Mouse (Mus musculus) intestine, embryonic 14.5 days (tissue): ENCODE measurements at regions not wholly inside any gene's neighbourhood (a gene's known extent, or its start where the extent isn't known, plus 50 kb on each side); places are given as distances from the start of the nearest gene placed in this dataset.

Experiments
- ATAC-seq: fragments of 200-750 bp; cut with Nextera tagmentation; replicated peaks from 2 replicates; pipeline ENCODE4 v1.8.0; 2017; ENCODE audit warnings: low read depth, moderate number of reproducible peaks, moderate TSS enrichment, moderate library complexity; ENCODE audit not compliant: low FRiP score, low TSS enrichment
- DNase-seq: peaks from one replicate; pipeline ENCODE4 v3.0.0-alpha.2; 2018; ENCODE audit warnings: low spot score
- H3K27ac ChIP-seq: fragments of 300-500 bp; sonication (generic); 2 replicates; pipeline ENCODE4 v1.5.1; 2014; ENCODE audit warnings: low read depth, mild to moderate bottlenecking, control low read depth
- H3K27me3 ChIP-seq: fragments of 300-500 bp; sonication (generic); replicated peaks from 2 replicates; pipeline ENCODE4 v1.6.1; 2014; ENCODE audit warnings: low read length, control low read depth; ENCODE audit not compliant: control insufficient read depth, insufficient read depth
- H3K36me3 ChIP-seq: fragments of 300-500 bp; sonication (generic); 2 replicates; pipeline ENCODE4 v1.6.1; 2014; ENCODE audit warnings: low read length, control low read depth; ENCODE audit not compliant: control insufficient read depth, insufficient read depth
- H3K4me1 ChIP-seq: fragments of 300-500 bp; sonication (generic); replicated peaks from 2 replicates; pipeline ENCODE4 v1.6.1; 2014; ENCODE audit warnings: low read length, control low read depth, mixed read lengths; ENCODE audit not compliant: control insufficient read depth, insufficient read depth
- H3K4me2 ChIP-seq: fragments of 300-500 bp; sonication (generic); 2 replicates; pipeline ENCODE4 v1.6.1; 2014; ENCODE audit warnings: low read length
- H3K4me3 ChIP-seq: fragments of 300-500 bp; sonication (generic); 2 replicates; pipeline ENCODE4 v1.5.1; 2014; ENCODE audit warnings: low read depth, low read length, control low read depth, mixed read lengths
- H3K9ac ChIP-seq: fragments of 300-500 bp; sonication (generic); 2 replicates; pipeline ENCODE4 v1.6.1; 2014; ENCODE audit warnings: mild to moderate bottlenecking, low read length
- H3K9me3 ChIP-seq: fragments of 300-500 bp; sonication (generic); 2 replicates; pipeline ENCODE4 v1.6.1; 2016; ENCODE audit warnings: low read length, control low read depth; ENCODE audit not compliant: control insufficient read depth
- whole genome bisulfite sequencing: fragments of 180-500 bp; shearing (Covaris S2); extraction: QIAGEN DNeasy Blood & Tissue Kit; methylation state at CpG from one replicate; pipeline ENCODE4 v1.1.7; 2014; 5-methylcytosine and 5-hydroxymethylcytosine counted together

DNA sequence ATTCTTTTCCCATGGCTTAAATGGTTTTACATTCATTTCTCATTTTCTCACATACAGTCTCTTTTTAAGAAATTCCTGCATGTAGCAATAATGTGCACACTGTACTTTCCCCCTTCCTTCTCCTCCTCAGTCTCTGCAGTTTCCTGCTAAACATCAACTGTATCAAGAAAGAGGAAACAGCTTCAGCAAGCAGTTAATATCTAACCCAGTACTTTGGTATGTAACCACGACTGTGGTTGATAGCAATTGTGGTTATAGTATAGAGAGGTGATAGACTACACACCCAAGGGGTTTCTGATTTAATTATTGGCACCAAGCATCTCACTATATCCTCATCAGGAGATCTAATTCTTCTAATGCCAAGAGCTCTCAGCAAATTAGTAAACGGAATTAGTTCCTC is 52.8 kb upstream of the Eci2 start:
- Histone ChIP-seq H3K9me3 (no peaks in the 10 kb centered on the region), H3K4me3 (no peak overlapping the region), H3K4me2 (no peak overlapping the region), H3K27me3 (no peaks in the 10 kb centered on the region), H3K36me3 (no peaks in the 10 kb centered on the region), H3K4me1 (no peaks in the 10 kb centered on the region), H3K9ac (no peak overlapping the region), H3K27ac (no peak overlapping the region)
- no peak for DNase-seq
- ATAC-seq, result no peak
- WGBS, result 61% methylated on average over 2 of the region's 2 CpGs

DNA sequence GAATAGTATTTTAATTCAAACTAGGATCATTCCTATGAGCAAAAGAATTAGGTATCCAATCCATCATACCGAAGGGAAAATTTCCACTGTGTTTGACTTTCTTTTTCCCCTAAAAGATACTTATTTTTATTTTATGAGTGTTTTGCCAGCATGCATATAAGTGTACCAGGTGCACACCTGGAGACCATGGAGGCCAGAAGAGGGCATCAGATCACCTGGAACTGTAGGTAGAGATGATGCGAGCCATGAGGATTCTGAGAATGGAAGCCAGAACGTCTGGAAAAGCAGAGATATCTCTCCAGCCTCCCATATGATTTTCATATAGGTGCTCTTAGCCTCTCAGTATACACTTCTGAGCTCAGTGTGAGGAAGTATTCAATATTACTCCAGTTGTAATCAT is 58.5 kb upstream of the Eci2 start:
- no peak overlapping the region for H3K27ac ChIP-seq
- DNase-seq, result no peak
- H3K9ac ChIP-seq, result no peak overlapping the region
- H3K9me3 ChIP-seq, result no peaks in the 10 kb centered on the region
- no peak overlapping the region for H3K4me2 ChIP-seq
- no peaks in the 10 kb centered on the region for H3K36me3 ChIP-seq
- no peak for ATAC-seq
- no peaks in the 10 kb centered on the region for H3K27me3 ChIP-seq
- 64% methylated on average over 3 of the region's 3 CpGs for WGBS
- no peak overlapping the region for H3K4me3 ChIP-seq
- no peaks in the 10 kb centered on the region for H3K4me1 ChIP-seq

DNA sequence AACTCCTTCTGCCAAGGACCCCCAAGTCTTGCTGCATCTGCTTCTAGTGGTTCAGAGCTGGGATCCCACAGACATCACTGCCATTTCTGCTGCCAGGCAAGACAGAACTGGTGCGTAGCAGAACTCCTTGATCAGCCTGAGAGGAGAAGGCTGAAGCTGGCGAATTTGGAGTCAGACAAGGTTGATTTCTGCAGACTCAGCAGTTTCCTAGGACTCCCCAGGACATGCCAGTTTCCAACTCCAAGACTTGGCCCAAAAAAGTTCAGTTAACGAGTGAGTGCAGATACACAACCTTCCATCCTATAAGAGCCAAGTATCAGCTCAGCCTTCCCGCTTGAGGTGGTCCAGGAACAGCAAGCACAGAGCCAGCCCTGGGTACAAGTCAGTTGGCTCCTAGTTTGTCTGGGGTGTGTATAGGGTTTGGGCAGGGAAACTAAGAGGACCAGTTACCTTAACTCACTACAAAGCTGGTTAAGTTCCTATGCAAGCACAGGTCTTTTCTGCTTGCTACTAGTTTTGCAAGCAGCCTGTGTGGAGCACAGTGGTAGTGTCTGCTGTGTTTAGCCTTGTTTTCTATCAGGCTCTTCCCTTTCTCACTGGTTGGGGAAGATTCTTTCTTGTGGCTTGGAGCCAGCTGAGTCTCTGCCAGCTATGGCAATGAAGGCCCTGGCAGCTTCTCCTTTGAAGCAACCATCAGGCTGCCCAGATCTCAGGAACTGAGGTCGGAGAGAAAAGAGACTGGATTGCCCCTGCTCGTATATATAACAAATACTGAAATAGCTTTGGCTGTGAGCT is 60.5 kb upstream of the Eci2 start:
- WGBS, result 80% methylated on average over 6 of the region's 6 CpGs
- Histone ChIP-seq H3K4me3 (no peak overlapping the region), H3K4me2 (no peak overlapping the region), H3K9me3 (no peaks in the 10 kb centered on the region), H3K27me3 (no peaks in the 10 kb centered on the region), H3K27ac (no peak overlapping the region), H3K9ac (no peak overlapping the region), H3K4me1 (no peaks in the 10 kb centered on the region), H3K36me3 (no peaks in the 10 kb centered on the region)
- DNase-seq (no peak), ATAC-seq (no peak)

DNA sequence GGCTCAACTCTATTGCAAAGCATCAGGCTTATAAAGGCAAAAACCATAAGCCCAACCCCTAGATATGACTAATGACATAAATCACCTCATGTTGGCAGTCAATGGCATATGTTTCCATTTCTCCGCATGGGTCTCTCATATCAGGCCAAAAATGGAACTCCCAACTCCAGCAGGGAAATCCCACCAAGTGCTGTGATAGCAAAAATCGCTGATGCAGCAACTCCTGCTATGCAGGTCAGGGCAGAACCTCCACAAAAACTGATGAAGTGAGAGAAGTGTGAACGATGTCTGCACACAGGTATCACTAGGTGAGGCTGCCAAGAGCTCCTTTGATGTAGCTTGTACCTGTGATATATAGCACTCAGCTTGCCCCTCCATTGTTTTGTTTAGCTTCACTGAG is 64.3 kb upstream of the Eci2 start:
- no peak for DNase-seq
- Histone ChIP-seq H3K36me3 (no peaks in the 10 kb centered on the region), H3K4me2 (no peak overlapping the region), H3K27ac (no peak overlapping the region), H3K9me3 (no peaks in the 10 kb centered on the region), H3K27me3 (no peaks in the 10 kb centered on the region), H3K9ac (no peak overlapping the region), H3K4me3 (no peak overlapping the region), H3K4me1 (no peaks in the 10 kb centered on the region)
- WGBS, result 85% methylated on average over 3 of the region's 3 CpGs
- no peak for ATAC-seq

DNA sequence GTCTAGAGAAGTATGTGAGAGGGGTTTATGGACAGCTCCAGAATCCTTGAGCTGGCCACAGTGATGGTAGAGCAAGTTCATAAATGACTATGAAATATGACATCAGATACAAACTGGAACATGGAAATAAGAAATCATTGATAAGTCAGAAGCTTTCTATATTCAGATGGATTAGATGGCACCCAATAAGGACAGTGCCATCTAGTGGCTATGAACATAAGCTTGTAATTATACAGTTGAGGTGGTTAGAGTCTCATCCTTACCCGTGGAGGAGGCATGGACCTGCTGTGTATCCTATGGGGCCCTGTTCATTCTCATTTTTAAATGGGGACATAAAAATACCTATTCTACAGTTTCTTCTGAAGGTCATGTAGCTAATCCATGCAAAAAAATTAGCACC is 92.9 kb upstream of the Eci2 start:
- no peak for DNase-seq
- Histone ChIP-seq H3K27ac (no peak overlapping the region), H3K4me1 (no peaks in the 10 kb centered on the region), H3K27me3 (no peaks in the 10 kb centered on the region), H3K9ac (no peak overlapping the region), H3K36me3 (no peaks in the 10 kb centered on the region), H3K4me3 (no peak overlapping the region), H3K9me3 (no peaks in the 10 kb centered on the region), H3K4me2 (no peak overlapping the region)
- 25% methylated on average over 1 of the region's 1 CpGs for WGBS
- no peak for ATAC-seq

DNA sequence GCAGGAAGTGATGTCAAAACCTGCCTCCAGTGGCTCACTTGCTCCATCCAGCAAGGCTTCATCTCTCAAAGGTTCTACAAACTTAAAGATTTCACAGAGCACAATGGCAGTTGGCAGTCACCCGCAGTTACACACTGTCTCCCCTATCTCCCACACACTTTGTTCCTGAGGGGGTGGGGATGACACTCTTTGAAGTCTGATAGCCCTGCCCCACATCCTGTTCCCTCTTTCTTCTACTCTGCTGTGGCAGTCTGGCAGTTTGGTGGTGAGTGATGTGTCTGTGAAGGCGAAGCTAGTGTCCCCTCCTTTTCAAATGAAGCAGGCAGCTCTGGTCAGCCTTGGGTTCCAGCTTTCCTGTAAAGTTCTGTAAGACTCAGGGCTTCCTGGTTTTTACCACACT is 102.6 kb upstream of the Eci2 start:
- ATAC-seq, result no peak
- 32% methylated on average over 2 of the region's 2 CpGs for WGBS

DNA sequence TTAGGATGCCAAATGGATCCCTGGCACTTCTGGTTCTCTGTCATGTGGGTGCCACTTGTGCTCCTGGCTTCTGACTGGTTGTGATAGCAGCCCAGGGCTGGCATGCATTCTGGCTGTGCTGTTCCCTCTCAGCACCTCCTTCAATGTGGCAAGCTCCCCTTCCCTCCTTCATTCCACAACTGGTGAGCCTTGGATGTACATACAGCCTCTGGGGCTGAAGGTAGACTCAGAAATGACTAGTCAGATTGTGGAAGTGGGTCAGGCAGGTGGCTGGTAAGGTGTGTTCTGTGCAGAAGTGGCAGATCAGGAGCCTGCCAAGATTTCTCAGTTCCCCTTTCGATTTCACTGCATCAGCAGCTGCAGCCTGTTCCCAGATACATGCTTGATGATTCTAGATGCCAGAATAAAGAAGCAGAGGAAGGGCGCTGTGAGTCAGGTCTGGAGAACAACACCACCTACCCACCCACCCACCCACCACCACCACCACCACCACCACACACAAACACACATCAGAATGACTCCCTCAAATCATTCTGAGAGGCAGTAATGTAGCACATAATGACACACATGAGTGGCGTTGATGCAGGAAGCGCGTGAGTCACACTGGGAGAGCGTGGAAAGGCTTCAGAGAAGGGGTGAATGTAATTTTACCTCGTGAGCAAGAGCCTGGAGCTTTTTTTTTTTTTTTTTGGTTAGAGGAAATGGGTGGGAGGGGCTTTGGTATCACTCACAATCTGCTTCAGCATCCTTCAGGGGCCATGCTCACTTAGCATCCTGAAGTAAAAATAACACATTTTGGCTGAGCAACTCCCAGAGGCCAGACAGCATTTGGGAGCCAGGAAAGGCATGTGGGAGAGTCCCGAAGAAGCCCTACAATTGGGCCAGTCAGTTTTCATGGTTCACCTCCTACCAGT is 104.6 kb upstream of the Eci2 start:
- 80% methylated on average over 8 of the region's 8 CpGs for WGBS
- H3K4me3 ChIP-seq, result no peak overlapping the region
- H3K27ac ChIP-seq, result no peak overlapping the region
- H3K9me3 ChIP-seq, result no peaks in the 10 kb centered on the region
- H3K9ac ChIP-seq, result no peak overlapping the region
- H3K27me3 ChIP-seq, result no peaks in the 10 kb centered on the region
- H3K4me2 ChIP-seq, result no peak overlapping the region
- no peak for DNase-seq
- H3K4me1 ChIP-seq, result no peaks in the 10 kb centered on the region
- no peaks in the 10 kb centered on the region for H3K36me3 ChIP-seq
- ATAC-seq, result no peak

More for the DNA sequence above, 102.6 kb upstream of the Eci2 start:
- Histone ChIP-seq H3K4me1 (no peaks in the 10 kb centered on the region), H3K9ac (no peak overlapping the region), H3K27me3 (no peaks in the 10 kb centered on the region), H3K4me3 (no peak overlapping the region), H3K9me3 (no peaks in the 10 kb centered on the region), H3K27ac (no peak overlapping the region), H3K36me3 (no peaks in the 10 kb centered on the region), H3K4me2 (no peak overlapping the region)
- DNase-seq, result no peak

DNA sequence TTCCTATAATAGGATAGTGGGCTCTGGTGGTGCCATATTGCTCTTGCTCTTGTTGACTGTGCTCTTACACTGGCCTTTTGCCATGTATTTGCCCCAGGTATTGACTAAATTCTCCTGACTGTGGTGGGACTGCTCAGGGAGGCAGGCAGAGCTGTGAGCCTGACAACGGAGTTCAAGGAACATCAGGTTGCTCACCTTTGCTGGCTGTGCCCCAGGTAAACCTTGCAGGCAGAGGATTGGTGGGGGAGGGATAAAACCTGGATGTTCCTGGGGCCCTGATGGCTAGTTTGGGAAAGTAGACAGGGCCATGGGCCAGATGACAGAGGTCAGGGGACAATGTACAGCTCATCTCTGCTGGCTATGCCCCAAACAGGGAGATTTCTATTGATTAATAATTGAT is 124.7 kb upstream of the Eci2 start:
- Histone ChIP-seq H3K9ac (no peak overlapping the region), H3K4me2 (no peak overlapping the region), H3K9me3 (no peaks in the 10 kb centered on the region), H3K27ac (no peak overlapping the region), H3K27me3 (no peaks in the 10 kb centered on the region), H3K36me3 (no peaks in the 10 kb centered on the region), H3K4me3 (no peak overlapping the region), H3K4me1 (no peaks in the 10 kb centered on the region)
- DNase-seq, result no peak
- no peak for ATAC-seq
- 88% methylated on average over 1 of the region's 1 CpGs for WGBS
